Mouse (Mus musculus): ENCODE data around the gene Tmem72. TPM values are rescaled to one million over a fixed set of nuclear protein-coding genes. Genes with fewer than 3 reads are reported as not detected.

The Tmem72 gene
- polyA plus RNA-seq, 1 experiment from 2014 or later = not detected

DNA sequence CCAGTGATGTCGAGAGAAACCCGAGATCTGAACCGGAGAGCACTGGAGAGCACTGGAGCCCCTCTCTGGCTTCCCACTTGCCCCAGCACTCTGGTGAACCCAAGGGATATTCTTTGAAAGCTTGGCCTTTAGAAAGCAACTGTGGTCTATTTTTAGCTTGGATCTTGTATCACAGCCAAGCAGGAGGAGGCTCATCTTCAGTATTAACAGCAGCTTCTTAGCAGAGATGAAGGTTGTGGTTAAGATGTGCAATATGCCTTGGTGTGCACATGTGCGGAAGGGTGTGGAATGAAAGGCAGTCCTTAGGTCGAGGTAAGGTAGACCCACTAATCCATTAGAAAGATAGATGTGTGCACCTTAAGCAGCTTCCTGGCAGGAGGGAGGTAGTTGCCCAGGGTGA, 2.1 kb downstream of the Tmem72 start:
- no peak overlapping the region for H3K27ac ChIP-seq (ENCODE audit: low read depth, low read length)
- H3K4me2 ChIP-seq (replicated peaks; ENCODE audit: low read depth) = no peak overlapping the region
- H3K9ac ChIP-seq (ENCODE audit: low read depth, low read length) = no peak overlapping the region
- ATAC-seq = no peak
- no peaks in the 10 kb centered on the region for H3K9me3 ChIP-seq (ENCODE audit: control insufficient read depth)
- no peaks in the 10 kb centered on the region for H3K4me1 ChIP-seq (replicated peaks; ENCODE audit: control insufficient read depth, insufficient read depth, low read length)
- WGBS = 69% methylated on average over 5 of the region's 5 CpGs
- no peaks in the 10 kb centered on the region for H3K27me3 ChIP-seq (replicated peaks; ENCODE audit: control insufficient read depth, insufficient read depth, low read length)
- H3K36me3 ChIP-seq (ENCODE audit: control insufficient read depth, insufficient read depth) = no peaks in the 10 kb centered on the region
- no peak overlapping the region for H3K4me3 ChIP-seq (ENCODE audit: low read depth, low read length)
- TF ChIP-seq CTCF (IDR thresholded peaks at IDR 0.05; ENCODE audit: low read depth) = no peak

DNA sequence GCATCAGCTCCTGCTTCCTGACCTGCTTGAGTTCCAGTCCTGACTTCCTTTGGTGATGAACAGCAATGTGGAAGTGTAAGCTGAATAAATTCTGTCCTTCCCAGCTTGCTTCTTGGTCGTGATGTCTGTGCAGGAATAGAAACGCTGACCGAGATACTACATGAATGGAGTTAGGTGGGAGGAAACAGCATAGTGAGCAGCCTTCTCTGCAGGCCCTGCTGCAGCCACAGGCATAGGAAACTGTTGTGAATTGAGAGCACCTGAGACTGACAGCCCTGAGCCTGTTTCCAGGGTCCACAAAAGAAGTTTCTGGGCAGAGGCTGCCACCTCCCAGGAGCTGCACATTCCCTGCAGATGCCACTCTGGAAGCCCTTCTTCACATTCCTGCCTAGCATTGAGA, 2.7 kb downstream of the Tmem72 start:
- ATAC-seq = no peak
- Histone ChIP-seq H3K27ac (ENCODE audit: low read depth, low read length) (no peak overlapping the region), H3K36me3 (ENCODE audit: control insufficient read depth, insufficient read depth) (no peaks in the 10 kb centered on the region), H3K27me3 (replicated peaks; ENCODE audit: control insufficient read depth, insufficient read depth, low read length) (no peaks in the 10 kb centered on the region), H3K4me1 (replicated peaks; ENCODE audit: control insufficient read depth, insufficient read depth, low read length) (no peaks in the 10 kb centered on the region), H3K4me2 (replicated peaks; ENCODE audit: low read depth) (no peak overlapping the region), H3K9me3 (ENCODE audit: control insufficient read depth) (no peaks in the 10 kb centered on the region), H3K4me3 (ENCODE audit: low read depth, low read length) (no peak overlapping the region), H3K9ac (ENCODE audit: low read depth, low read length) (no peak overlapping the region)
- no peak for TF ChIP-seq CTCF (IDR thresholded peaks at IDR 0.05; ENCODE audit: low read depth)
- 86% methylated on average over 3 of the region's 3 CpGs for WGBS

DNA sequence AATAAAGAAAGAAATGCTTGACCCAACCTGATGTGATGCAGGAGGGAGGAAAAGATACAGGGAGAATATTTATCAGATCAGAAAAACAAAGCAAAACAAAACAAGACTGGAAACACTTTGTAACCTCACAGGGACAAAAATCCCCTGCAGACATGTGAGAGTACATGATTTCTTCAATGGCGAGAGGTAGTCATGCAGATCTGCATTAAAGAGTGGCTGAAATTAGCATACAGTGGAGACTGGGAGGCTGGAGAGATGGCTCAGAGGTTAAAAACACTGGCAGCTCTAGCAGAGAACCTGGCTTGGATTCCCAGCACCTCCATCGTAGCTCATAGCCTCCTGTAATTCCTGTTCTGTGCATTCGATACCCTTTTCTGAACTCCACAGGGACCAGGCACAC, 4.2 kb downstream of the Tmem72 start:
- no peaks in the 10 kb centered on the region for H3K36me3 ChIP-seq (ENCODE audit: control insufficient read depth, insufficient read depth)
- no peaks in the 10 kb centered on the region for H3K27me3 ChIP-seq (replicated peaks; ENCODE audit: control insufficient read depth, insufficient read depth, low read length)
- 87% methylated on average over 3 of the region's 3 CpGs for WGBS
- no peak for ATAC-seq
- H3K9ac ChIP-seq (ENCODE audit: low read depth, low read length) = no peak overlapping the region
- H3K4me2 ChIP-seq (replicated peaks; ENCODE audit: low read depth) = no peak overlapping the region
- H3K4me3 ChIP-seq (ENCODE audit: low read depth, low read length) = no peak overlapping the region
- H3K9me3 ChIP-seq (ENCODE audit: control insufficient read depth) = no peaks in the 10 kb centered on the region
- TF ChIP-seq CTCF (IDR thresholded peaks at IDR 0.05; ENCODE audit: low read depth) = no peak
- H3K4me1 ChIP-seq (replicated peaks; ENCODE audit: control insufficient read depth, insufficient read depth, low read length) = no peaks in the 10 kb centered on the region
- H3K27ac ChIP-seq (ENCODE audit: low read depth, low read length) = no peak overlapping the region

DNA sequence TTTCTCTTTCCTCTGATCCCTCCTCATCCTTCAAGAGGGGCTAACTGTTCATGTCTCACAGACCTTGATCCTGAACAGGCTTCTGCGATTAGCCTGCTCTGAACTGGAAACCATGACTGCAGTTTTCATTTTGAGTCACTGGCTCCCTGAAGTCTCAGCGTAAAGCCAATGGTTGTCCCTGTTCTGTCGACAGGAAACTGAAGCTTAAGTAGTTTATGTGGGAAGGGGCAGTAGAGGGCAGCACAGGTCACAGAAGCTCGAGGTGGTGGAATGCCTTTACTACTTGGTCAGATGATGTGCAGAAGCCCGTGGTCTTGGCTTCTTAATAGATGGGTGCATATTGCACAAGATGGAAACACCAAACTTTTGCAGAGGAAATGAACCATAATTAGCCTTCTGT, 4.7 kb downstream of the Tmem72 start:
- peak; percentile 35 for TF ChIP-seq CTCF (IDR thresholded peaks at IDR 0.05; ENCODE audit: low read depth)
- no peak for ATAC-seq
- no peak overlapping the region for H3K9ac ChIP-seq (ENCODE audit: low read depth, low read length)
- no peaks in the 10 kb centered on the region for H3K27me3 ChIP-seq (replicated peaks; ENCODE audit: control insufficient read depth, insufficient read depth, low read length)
- no peaks in the 10 kb centered on the region for H3K36me3 ChIP-seq (ENCODE audit: control insufficient read depth, insufficient read depth)
- H3K27ac ChIP-seq (ENCODE audit: low read depth, low read length) = no peak overlapping the region
- 22% methylated on average over 5 of the region's 5 CpGs for WGBS
- H3K4me1 ChIP-seq (replicated peaks; ENCODE audit: control insufficient read depth, insufficient read depth, low read length) = no peaks in the 10 kb centered on the region
- no peak overlapping the region for H3K4me3 ChIP-seq (ENCODE audit: low read depth, low read length)
- no peak overlapping the region for H3K4me2 ChIP-seq (replicated peaks; ENCODE audit: low read depth)
- H3K9me3 ChIP-seq (ENCODE audit: control insufficient read depth) = no peaks in the 10 kb centered on the region

DNA sequence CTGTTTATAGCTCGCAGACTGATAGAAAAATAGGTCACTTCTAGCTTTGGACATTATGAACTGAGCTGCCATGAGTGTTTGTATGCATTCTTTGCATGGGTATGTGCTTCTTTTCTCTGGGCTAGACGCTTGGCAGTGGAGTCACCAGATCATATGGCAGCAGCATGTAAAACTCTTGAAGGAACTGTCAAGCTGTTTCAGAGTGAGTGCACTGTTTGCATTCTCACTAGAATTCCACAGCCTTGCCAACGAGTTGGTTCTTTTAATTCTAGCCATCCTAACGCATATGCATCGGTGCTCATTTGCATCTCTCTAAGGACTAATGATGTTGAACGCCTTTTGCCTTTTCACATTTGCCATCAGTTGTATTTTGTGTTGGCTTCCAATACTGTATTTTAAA, 12.4 kb downstream of the Tmem72 start:
- no peak overlapping the region for H3K4me2 ChIP-seq (replicated peaks; ENCODE audit: low read depth)
- 80% methylated on average over 6 of the region's 6 CpGs for WGBS
- no peaks in the 10 kb centered on the region for H3K9me3 ChIP-seq (ENCODE audit: control insufficient read depth)
- no peaks in the 10 kb centered on the region for H3K36me3 ChIP-seq (ENCODE audit: control insufficient read depth, insufficient read depth)
- ATAC-seq = no peak
- H3K9ac ChIP-seq (ENCODE audit: low read depth, low read length) = no peak overlapping the region
- H3K27ac ChIP-seq (ENCODE audit: low read depth, low read length) = no peak overlapping the region
- H3K4me1 ChIP-seq (replicated peaks; ENCODE audit: control insufficient read depth, insufficient read depth, low read length) = no peaks in the 10 kb centered on the region
- H3K4me3 ChIP-seq (ENCODE audit: low read depth, low read length) = no peak overlapping the region
- H3K27me3 ChIP-seq (replicated peaks; ENCODE audit: control insufficient read depth, insufficient read depth, low read length) = no peaks in the 10 kb centered on the region
- TF ChIP-seq CTCF (IDR thresholded peaks at IDR 0.05; ENCODE audit: low read depth) = no peak

DNA sequence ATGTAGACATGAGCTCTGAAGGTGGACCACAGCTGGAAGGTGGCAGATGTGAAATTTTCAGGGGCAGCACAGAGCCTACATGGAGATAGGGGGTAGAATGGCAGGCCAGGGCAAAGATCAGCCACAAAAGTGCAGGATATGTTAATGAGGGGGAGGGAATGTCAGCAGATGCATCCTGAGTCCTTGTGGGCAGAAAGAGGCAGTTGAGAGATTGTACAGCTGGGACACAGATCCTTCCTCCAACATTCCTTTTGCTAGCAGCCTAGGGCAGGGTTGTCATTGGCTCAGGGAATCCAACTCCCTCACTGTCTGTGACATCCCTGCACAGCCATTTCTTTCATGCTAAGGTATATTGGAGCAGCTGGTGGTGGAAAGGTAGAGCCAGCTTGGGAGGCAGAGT, 15.9 kb downstream of the Tmem72 start:
- no peaks in the 10 kb centered on the region for H3K4me1 ChIP-seq (replicated peaks; ENCODE audit: control insufficient read depth, insufficient read depth, low read length)
- H3K9ac ChIP-seq (ENCODE audit: low read depth, low read length) = no peak overlapping the region
- no peak overlapping the region for H3K4me3 ChIP-seq (ENCODE audit: low read depth, low read length)
- no peak overlapping the region for H3K4me2 ChIP-seq (replicated peaks; ENCODE audit: low read depth)
- no peak overlapping the region for H3K27ac ChIP-seq (ENCODE audit: low read depth, low read length)
- H3K27me3 ChIP-seq (replicated peaks; ENCODE audit: control insufficient read depth, insufficient read depth, low read length) = no peaks in the 10 kb centered on the region
- no peaks in the 10 kb centered on the region for H3K36me3 ChIP-seq (ENCODE audit: control insufficient read depth, insufficient read depth)
- TF ChIP-seq CTCF (IDR thresholded peaks at IDR 0.05; ENCODE audit: low read depth) = no peak
- no peaks in the 10 kb centered on the region for H3K9me3 ChIP-seq (ENCODE audit: control insufficient read depth)
- no peak for ATAC-seq

DNA sequence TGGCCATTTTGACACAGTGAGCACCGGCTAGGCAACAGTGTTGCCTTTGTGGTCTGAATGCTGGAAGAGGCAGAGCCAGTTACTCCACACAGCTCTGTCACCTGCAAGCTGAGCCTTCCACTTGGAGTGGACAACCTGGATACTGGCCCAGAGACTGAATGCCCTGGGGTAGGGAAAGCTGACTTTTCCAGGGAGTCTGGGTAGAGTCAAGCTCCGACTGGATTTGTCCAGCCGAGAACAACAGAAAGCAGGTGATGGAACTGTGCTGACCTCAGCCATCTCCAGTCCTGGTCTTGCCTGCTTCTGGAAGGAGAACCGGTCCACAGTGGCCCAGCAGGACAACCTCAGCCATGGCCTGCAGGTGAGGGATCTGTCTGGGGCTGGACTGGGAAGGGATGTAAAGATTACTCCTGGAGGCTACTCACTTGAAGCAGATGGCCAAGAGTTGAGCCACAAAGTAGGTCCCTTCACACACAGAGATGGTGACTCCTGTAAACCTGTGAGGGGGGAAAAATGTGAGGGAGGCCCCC, 18.8 kb downstream of the Tmem72 start:
- no peak overlapping the region for H3K27ac ChIP-seq (ENCODE audit: low read depth, low read length)
- no peaks in the 10 kb centered on the region for H3K36me3 ChIP-seq (ENCODE audit: control insufficient read depth, insufficient read depth)
- no peaks in the 10 kb centered on the region for H3K9me3 ChIP-seq (ENCODE audit: control insufficient read depth)
- no peak overlapping the region for H3K9ac ChIP-seq (ENCODE audit: low read depth, low read length)
- H3K4me2 ChIP-seq (replicated peaks; ENCODE audit: low read depth) = no peak overlapping the region
- ATAC-seq = no peak
- H3K4me3 ChIP-seq (ENCODE audit: low read depth, low read length) = no peak overlapping the region
- H3K4me1 ChIP-seq (replicated peaks; ENCODE audit: control insufficient read depth, insufficient read depth, low read length) = no peaks in the 10 kb centered on the region
- H3K27me3 ChIP-seq (replicated peaks; ENCODE audit: control insufficient read depth, insufficient read depth, low read length) = no peaks in the 10 kb centered on the region
- 85% methylated on average over 4 of the region's 4 CpGs for WGBS
- TF ChIP-seq CTCF (IDR thresholded peaks at IDR 0.05; ENCODE audit: low read depth) = no peak
